Mouse (Mus musculus): ENCODE measurements around the gene Mettl23.

Mettl23 gene

DNA sequence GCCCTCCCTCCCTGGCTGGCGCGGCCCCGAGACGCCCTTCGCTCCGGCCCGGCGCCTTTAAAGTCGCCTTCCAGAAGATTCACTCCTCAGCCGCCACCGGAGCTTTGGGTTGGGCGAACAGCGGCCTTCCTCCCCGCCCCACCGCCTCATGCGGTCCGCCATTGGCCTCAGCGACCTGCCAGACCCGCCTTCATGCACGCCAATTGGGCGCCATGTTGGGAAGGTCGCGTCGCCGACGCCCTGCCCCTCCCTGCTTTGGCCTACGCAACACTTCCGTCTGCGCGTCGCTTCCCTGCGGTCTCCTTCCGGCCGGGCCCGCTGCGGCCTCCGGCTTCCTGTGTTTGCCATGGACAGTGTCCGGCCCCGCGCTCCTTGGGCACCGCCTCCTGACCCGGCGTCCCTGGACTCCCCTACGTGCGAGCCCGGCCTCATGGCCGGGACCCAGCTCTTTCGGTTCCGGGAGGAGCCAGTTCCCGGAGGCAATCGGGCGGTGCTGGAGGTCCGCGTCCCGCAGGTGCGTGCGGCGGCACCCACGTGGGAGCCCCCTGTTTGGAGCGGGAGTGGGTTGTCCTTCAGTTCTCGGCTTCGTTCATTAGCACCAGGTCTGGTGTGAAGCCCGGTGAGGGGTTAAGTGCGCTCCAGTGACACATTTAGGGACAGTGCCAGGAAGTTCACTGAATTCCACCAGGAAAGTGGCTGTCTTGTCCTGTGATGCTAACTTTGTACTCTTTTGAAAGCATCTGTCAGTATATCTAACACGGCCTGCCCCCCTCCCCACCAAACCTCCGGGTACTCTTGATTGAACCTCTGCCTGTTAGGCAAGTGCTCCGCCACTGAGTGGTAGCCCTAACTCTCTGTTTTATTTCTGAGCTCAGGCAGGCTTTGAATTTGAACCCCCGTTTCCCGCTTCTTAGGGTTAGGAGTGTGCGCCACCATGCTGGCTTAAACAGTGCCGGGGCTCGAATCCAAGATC lies at the start of gene Mettl23, which contains the start of gene Jmjd6:
Mettl23 (plus strand) TSS at position 18 of the 973 bp plus-strand sequence.
Jmjd6 (minus strand) TSS at position 189 of the 973 bp plus-strand sequence.
- DNase-seq: peak; percentile 93 to 94

DNA sequence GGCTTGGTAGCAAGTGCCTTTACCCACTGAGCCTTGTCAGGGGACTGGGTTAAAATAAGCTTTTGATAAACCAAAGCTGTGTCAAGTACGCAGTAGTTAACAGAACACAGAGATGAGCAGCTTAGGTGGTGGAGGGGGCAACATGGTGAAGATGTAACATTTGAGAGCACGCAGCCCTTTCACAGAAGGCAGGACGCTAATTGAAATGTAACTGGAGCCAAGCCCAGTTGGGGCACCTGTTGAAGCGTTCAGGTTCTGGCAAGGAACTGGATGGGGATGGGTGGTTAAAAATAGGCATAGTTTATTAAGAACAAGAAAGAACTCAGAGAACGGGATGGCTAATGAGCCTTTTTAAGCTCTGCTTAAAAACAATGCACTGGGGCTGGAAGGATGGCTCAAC lies 43.7 kb upstream of the Mettl23 start:
- DNase-seq: no peak

DNA sequence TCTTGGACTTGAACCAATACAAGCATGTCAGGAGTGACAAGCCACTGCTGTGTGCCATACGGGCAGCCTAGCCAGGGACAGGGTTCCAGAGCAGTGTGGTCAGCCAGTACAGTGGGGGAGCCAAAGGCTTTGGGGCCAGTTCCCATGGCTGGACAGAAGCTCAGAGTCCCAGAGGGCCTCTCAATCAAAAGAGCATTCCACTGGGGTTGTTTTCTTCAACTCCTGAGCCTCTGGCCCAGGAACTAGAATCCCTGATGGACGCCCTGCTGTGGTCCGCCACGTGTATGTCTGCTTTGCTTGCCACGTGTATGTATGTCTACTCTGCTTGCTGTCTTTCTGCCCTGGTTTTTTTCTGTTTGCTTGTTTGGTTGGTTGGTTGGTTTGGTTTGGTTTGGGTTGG lies 42.0 kb upstream of the Mettl23 start:
- DNase-seq: no peak

DNA sequence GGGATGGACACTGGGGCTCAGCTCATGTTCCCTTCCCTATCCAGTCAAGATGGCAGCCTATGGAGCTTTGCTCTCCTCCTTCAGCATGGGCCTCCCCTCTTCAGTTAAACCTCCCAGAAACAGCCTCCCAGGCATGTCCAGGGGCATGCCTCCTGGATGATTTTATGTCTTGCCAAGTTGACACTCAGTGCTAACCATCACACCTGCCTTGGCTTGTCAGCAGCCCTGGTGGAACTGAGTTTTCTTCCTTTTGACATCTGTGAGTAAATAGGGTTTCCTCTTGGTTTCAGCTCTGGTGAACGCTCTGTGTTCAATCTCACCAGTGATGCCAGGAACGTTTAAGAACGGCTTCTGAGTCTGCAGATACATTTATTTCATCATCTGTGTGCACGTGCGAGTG lies 40.4 kb upstream of the Mettl23 start:
- DNase-seq: no peak

DNA sequence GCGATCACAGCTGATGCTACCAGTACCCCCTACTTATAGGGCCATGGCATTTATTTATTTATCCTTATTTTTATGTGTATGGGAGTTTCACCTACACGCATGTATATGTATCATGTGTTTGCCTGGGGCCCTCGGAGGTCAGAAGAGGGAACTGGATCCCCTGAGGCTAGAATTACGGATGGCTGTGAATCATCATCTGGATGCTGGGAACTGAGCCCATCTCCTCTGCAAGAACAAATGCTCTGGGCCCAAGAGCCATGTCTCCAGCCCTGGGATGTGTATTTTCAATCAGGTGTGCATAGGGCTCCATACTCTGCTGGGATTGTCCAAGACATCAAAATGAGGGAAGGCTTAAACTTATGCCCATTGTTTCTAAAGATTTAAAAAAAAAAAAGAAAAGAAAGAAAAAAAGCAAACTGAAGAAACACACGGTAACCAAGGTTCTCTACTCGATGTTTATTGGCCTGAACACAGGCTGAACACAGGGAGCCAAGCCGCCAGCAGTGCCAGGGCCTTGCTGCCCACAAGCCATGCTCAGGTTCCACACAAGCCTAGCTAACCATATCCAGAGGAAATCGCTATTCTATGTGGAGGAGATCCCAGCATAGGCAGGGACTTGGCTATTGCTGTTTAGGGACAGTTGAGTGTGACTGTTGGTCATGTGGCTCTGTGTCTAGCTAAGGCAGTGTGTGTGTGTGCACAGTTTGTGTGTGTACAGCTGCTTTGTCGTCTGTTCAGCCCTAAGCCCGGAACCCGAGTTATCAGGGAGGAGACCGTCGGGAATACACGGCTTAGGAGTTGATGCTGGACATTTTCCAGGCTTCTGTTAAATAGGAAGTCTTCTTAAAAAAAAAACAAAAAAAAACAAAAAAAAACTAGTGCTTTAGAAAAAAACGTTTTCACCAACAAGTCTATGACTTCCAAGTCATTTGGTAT lies 36.7 kb upstream of the Mettl23 start:
- no peak for DNase-seq

DNA sequence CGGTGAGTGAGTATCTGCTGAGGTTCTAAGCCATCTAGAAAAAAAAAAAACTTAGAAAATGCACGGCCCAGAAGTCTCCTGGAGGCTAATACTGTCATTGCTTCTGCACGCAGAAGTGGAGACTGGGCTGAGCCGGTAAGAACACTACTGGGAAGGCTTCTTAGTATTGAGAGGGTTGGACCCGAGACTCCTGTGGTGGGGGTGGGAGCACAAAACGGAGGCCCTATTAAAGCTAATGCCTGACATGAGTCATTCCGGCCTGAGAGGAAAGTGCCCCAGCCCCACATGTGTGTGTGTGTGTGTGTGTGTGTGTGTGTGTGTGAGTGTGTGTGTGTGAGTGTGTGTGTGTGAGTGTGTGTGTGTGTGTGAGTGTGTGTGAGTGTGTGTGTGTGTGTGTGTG lies 36.0 kb upstream of the Mettl23 start:
- DNase-seq: no peak

DNA sequence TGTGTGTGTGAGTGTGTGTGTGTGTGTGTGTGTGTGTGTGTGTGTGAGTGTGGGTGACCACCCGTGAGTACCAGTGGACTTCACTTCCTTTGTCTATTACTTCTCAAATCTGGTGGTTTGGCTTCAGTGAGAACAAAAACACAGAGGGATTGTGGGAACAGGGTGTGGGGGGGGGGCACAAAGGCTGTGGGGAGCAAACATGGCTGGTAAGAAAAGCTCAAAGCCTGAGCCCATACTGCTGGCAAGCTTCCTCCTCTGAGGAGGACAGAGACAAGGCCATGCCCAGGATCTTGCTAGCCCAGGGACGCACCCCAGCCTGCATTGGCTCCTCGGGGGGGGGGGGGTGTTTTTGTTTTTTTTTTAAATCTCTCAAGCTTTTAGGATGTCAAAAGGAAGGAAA lies 35.6 kb upstream of the Mettl23 start:
- DNase-seq: no peak

DNA sequence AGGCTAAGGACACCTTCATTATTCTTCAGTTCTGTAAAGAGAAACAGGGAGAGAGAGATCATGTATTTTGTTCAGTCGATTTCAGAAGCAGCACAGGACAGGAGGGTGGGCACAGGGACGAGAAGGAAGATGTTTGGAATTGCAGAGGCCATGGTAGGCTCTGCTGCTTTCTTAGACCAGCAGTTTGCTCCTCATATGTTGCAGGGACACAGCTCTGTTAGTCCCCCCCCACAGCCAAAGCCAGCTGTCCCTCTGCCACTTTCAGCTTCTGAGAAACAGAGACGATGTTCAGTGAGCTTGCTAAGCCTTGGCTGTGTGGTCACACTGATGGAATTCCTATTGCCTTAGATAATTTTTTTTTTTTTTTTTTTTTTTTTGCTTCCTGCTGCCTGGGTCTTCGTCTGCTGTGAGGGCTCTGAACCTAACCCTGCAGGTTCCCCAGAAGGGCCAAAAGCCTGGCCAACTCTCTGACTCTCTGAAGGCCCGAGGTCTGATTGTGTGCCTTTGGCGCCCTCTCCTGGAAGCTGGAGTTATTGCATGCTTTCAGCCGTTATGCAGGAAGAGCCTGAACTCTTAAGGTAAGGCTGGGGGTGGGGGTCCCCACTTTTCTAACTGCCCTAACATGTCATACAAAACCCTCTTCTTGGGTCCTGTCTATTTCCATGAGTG lies 35.0 kb upstream of the Mettl23 start:
- DNase-seq: peak; percentile 84

DNA sequence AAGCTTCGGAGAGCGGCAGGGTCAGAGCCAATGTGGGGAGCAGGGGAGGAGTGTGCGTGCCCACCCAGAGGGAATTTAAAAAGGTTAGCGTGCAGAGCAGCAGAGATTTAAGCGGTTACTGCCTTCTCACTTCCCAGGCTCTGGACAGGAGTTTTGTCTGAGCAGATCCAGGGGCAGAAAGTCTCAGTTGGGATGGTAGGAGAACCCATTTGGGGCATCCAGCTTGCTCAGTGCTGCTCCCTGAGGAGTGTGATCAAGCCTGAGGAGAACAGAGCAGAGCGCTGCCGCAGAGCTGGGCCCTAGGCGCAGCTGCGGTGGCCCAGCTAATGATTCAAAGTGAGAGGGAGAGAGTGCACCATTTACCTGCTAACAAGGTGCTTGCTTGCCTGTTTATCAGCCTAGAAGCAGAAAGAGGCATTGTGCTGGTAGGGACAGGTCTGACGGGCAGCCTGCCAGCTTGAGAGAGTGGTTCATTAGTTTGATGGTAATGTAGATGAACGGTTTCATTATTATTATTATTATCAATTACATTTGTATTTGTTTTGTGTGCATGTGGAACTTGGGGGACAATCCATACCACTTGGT lies 34.2 kb upstream of the Mettl23 start:
- DNase-seq: no peak

DNA sequence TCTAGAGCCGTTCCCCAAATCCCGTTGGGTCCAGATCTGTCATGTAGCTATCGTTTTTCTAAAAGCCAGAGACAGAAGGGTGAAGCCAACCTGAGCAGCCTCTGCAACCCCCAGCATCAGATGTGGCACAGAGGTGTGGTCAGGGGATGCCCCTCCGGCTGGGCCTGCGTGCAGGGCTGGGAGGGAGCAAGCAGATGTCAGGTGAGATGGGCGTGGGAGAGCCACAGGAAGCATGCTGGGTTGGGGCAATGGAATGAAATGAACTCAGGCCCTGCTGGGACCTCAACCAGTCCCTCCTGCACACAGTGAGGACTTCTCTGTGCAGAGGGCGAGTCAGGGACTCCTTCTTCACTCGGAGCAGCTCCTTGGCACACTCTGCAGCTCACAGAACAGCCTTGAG lies 33.6 kb upstream of the Mettl23 start:
- DNase-seq: no peak

DNA sequence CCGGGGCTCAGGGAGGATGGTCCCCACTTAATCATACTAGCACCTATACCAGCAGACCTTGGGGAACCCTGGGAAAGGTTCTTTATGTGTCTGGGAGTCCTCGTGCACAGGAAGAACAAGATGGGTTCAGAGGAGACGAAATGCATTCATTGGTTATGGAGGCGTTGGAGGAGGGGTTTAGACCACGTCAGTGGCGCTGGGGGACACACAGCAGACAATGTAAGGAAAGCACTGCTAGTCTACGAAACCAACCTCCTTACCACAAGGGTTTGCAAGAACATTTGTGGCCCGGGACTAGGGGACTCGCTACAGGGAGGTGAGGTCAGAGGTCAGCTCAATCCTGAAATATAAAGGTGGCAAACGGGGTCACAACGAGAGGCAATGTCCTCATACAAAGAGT lies 32.5 kb upstream of the Mettl23 start:
- DNase-seq: no peak

DNA sequence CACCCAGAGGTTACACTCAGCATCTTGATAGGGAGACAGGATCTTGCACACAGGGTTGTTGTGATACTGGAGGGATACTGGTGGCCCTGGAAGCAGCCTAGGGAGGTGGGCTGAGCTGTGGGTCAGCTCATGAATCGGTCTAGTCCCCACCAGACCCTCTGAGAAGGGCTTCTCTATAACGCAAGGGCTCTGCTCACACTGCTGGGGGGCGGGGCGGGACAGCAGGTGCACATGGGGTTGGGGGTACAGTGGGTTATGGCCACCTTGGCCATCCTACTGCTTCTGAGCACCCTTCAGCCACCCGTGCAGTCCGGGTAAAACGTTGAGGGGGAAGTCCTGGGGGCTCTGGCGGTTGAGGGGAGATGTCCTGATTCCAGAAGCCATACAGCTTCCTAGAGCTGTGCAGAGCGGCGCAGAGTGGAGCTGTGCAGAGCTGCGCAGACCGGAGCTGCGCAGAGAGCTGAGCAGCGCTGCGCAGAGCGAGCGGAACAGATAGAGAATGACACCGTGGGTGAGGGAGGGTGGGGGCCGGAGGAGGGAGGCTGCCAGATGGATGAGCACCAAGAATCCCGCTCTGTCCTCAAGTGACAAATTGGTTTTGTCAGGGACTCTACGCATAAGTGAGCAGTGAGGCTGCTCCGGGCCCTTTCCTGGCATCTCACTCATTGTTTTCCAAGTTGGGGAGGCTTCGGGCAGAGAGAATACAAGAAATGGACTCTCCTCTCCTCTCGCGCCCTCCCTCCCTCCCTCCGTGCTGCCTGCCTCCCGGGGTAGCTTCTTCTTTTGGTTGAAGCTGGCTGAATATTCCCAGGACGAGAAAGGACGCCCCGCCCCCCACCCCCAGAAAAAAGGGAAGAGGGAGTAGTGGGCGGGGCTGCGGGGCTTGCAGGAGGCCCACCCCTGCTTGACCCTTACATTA lies 31.8 kb upstream of the Mettl23 start:
- DNase-seq: peak; percentile 42 to 46

DNA sequence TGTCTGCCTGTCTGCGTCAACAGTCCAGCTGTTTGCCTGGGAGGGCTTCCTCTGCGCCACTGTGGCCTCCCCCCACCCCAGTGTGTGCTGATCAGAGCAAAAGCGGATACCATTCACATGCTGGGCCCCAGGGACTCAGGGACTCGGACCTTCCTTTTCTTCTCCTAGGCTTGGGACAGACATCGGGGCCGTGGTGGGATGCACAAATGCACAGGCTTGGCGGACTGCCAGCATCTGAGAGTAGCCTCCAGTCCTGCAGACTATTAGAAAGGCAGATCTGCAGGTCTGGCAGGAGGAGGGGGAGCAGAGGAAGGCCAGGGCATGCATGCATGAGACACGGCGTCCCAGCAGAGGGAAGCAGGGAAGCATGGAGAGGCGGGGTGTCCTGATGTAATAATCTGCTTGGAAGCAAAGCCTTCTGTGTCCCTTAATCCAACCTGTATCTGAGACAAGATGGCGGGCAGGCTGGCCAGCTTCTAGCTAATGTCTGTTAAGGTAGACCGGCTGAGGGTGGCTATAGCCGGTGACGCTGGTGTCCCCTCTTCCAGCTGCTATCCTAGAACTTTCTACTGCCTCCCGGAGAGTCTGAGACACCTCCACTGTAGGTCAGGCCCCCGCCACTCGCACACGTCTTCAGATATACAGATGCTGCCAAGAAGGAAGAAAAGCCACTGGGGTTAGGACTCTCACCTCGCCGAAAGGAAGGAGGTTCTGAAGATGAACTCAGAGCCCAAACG lies 30.1 kb upstream of the Mettl23 start:
- no peak for DNase-seq

DNA sequence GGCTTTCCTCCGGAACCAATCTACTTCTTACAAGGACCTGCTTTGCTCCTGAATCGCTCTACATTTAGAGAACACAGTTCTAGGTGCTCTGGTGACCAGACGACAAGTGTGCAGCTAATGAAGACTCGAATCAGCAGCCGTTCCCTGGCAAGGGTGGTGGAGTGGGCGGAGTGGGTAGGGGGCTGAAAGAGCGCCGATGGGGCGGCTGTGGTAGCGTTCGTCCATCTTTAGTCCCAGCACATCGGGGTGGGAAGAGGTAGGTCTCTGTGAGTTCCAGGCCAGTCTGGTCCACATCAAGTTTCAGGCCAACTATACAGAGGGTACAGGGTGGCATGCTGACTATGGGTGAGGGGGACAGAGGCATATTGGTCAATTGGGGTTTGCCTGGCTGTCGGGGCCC lies 29.5 kb upstream of the Mettl23 start:
- no peak for DNase-seq

DNA sequence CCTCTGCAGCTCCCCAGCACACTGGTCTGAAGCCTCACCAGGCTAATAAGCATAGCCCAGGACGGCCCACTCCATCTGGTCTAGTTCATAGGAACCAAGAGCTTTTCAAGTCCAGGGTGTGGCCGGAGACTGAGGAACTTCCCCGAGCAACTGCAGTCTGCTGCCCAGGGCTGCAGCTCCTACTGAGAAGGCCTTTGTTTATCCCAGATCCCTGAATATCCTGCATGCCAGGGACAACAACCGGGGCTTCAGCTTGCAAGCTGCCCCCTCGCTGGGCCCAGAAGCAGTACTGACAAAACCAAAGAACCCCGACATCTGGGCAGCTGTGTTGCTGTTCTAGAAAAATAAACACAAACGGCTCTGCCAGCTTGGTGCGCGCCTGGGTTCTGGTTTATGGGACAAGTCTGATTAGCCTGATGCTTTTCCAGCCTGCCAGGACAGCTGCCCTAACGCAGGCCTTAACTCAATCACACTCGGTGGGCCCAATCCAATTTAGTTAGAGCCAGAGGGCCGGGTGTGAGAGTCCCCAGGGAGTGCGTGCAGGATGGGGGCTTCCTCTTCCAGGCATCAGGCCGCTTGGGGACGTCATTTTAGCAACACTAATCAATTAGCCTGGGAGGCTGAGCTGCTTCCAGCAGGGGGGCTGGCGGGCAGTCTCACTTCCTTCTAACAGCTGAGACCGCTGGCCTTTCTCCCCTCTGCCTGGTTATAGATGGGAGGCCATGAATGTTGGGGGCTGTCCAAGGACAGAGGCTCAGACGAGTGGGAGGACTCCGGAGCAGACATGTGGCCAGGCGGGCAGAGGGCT lies 28.8 kb upstream of the Mettl23 start:
- peak; percentile 52 to 58 for DNase-seq

DNA sequence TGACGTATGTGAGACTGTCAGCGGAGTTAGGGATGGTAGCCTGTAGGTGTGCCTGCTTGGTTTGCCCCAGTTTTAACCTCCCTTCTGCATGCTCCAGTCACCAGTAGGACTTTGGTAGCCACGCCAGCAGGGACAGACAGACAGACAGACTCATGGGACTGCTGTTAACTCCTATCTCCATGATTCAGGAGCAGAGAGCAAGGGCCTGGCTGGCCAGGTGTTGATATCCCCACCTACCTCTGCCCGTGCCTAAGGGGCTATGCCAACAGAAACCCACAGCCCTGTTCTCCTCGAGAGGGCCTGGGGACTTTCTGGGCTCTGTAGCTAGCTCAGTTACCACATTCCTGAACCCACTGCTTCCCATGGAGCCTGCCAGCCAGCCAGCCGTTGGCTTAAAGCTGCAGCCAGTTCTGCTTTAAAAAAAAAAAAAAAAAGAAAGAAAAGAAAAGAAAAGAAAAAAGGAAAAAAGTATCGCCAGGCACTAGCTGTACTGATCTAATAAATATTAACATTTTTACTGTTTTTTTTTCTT lies 28.1 kb upstream of the Mettl23 start:
- DNase-seq: no peak

DNA sequence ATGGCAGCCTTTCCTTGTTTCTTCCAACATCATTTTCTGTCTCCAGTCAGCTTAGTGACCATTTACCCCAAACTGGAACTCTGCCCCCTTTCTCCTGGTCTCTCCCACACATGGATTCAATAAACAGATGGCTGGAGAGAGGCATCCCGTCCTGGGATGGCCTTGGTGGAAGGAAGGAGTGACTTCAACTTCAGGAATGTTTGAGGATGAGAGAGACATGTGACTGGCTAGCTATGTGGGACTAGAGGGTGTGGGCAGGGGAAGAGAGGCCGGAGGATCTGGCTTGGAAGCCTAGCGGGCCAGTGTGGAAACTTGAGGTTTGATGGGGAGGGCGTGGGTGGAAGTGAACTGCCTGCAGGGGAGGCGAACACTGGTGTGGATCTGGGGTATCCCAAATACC lies 26.3 kb upstream of the Mettl23 start:
- no peak for DNase-seq

DNA sequence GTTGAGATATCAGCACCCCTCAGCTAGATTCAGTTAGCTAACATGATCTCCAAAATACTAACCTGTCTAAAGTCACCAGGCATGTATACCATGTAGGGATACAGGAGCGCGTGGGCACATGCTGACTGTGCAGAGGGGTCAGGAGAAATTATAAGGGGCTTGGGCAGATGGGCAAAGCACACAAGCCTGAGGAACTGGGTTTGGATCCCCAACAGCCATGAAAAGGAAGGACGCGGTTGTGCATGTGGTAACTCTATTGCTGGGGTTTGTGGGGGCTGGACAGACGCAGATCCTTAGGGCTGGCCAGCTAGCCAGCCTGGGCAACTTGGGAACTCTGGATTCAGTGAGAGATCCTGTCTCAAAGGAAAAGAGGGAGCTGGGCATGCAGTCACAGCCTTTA lies 25.5 kb upstream of the Mettl23 start:
- no peak for DNase-seq

DNA sequence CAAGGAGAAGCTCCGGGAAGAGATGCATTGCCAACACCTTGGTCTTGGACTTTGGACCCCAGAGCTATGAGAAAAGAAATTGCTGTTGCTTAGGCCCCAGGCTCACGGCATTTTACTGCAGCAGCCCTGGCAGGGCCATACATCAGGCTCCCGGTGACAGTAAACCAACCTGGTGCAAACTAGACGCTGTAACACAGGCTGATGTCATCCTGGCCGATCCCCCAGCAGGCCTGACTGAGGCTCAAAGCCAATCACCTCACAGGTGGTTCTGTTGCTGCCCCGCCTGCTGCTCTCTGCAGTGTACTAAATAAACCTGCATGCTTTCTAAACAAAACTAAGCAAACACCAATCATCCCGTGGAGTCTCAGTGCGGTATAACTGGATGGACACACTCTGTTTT lies 24.4 kb upstream of the Mettl23 start:
- no peak for DNase-seq

Data from B cell, adult 2 months (primary cell).